In the genomic region with DNA sequence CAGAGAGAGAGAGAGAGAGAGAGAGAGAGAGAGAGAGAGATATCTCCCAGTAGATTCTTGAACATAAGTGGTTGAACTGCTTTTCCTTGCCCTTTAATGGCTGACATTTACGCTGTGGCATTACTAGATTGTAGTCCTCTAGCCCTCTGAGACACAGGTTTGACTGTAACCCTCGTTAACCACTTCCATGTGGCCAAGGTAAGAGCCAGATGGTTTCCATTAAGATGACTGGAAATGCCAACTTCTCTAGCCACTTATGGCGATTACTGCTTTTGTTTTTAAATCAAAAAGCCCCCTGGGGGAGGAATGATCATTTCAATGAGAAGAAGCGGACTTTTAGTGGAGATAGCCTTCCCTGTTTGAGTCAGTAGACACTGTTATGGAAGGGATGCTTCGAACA, we compare ENCODE assay signal across 11 mouse cellular contexts. TPM values are rescaled to one million over a fixed set of nuclear protein-coding genes. Genes with fewer than 3 reads are reported as not detected.
DNase-seq lines count a peak whose midpoint lies in the region; ATAC-seq and TF ChIP-seq lines count a peak whose summit lies in the region.
"Had no signal": no experiment of that assay in that cellular context is flagged by ENCODE, and none has a peak within 500 bp of the region (broad histone marks: within the 10 kb centered on the region; RNA-seq: fewer than 3 reads in every experiment).

No protein-coding gene starts in this region.

- ATAC-seq in heart, embryonic 14.5 days (ENCODE audit: insufficient number of reproducible peaks, insufficient read depth, low FRiP score, low read depth): no peak
- no peak for ATAC-seq in embryonic facial prominence, embryonic 12.5 days (ENCODE audit: insufficient number of reproducible peaks, insufficient read depth, low FRiP score, low TSS enrichment)
- no peak for ATAC-seq in hindbrain, embryonic 15.5 days (ENCODE audit: low FRiP score, low read depth)
- ATAC-seq in activated CD4-positive, CD25-positive, alpha-beta regulatory T cell, adult 4 months: no peak

- intact Hi-C loops in heart, postnatal 36 days (cut with DNase I): loop anchor here (2.0 to 5.0 kb wide), 4 partner anchors 14 to 206 kb away; partner anchors contain the start of gene Ipo5

- H3K27ac ChIP-seq in heart, embryonic 14.5 days (replicated peaks in 1 of 2; ENCODE audit: control insufficient read depth in 1 of 2, insufficient read depth in 1 of 2, low read depth in 2 of 2, low read length in 2 of 2): peak overlapping the region in 1 of 2 experiments; percentile 11; a peak in 1 of 4 replicates
- peak overlapping the region; percentile 52; the same call in 1 of the 2 replicates for H3K27ac ChIP-seq in embryonic facial prominence, embryonic 12.5 days
- H3K27ac ChIP-seq in hindbrain, embryonic 15.5 days (replicated peaks): no peak overlapping the region

- no peaks in the 10 kb centered on the region for H3K27me3 ChIP-seq in heart, embryonic 14.5 days (ENCODE audit: control insufficient read depth, insufficient read depth, low read length)
- 0 out of 2 replicates have a peak, but pooled peaks cover 2% of the 10 kb centered on the region for H3K27me3 ChIP-seq in embryonic facial prominence, embryonic 12.5 days
- no peaks in the 10 kb centered on the region for H3K27me3 ChIP-seq in hindbrain, embryonic 15.5 days
- H3K27me3 ChIP-seq in myocyte (ENCODE audit: control insufficient read depth, insufficient read depth, insufficient read length): no peaks in the 10 kb centered on the region

- DNase-seq in heart, postnatal 36 days: no peak
- no peak for DNase-seq in adrenal gland, postnatal 4 days (ENCODE audit: low spot score in 2 of 2)
- DNase-seq in kidney, adult 11 months: no peak
- DNase-seq: cerebellum, postnatal 36 days; lung, postnatal 36 days had no signal

- no peak overlapping the region for H3K9ac ChIP-seq in heart, embryonic 14.5 days (ENCODE audit: low read length)
- H3K9ac ChIP-seq in embryonic facial prominence, embryonic 12.5 days: no peak overlapping the region
- H3K9ac ChIP-seq in hindbrain, embryonic 15.5 days: no peak overlapping the region

- peak overlapping the region; percentile 8; the same call in 1 of the 2 replicates for H3K4me2 ChIP-seq in heart, embryonic 14.5 days (ENCODE audit: low read length)
- peak overlapping the region; percentile 97 for H3K4me2 ChIP-seq in embryonic facial prominence, embryonic 12.5 days (replicated peaks)
- peak overlapping the region; percentile 89 for H3K4me2 ChIP-seq in hindbrain, embryonic 15.5 days
- peak overlapping the region; percentile 1 for H3K4me2 ChIP-seq in myocyte (ENCODE audit: low read depth)
- H3K4me2 ChIP-seq: liver, embryonic 11.5 days had no signal

- peaks cover 62% of the 10 kb centered on the region for H3K79me2 ChIP-seq in myocyte (ENCODE audit: control insufficient read depth, insufficient read depth)

- no peak overlapping the region for H3K4me3 ChIP-seq in heart, embryonic 14.5 days (ENCODE audit: control insufficient read depth in 1 of 2, insufficient read depth in 1 of 2, low read depth in 1 of 2, low read length in 2 of 2)
- H3K4me3 ChIP-seq in embryonic facial prominence, embryonic 12.5 days: peak overlapping the region; percentile 57
- no peak overlapping the region for H3K4me3 ChIP-seq in hindbrain, embryonic 15.5 days
- no peak overlapping the region for H3K4me3 ChIP-seq in myocyte

- no peaks in the 10 kb centered on the region for H3K36me3 ChIP-seq in heart, embryonic 14.5 days (ENCODE audit: control insufficient read depth, insufficient read depth, low read length)
- H3K36me3 ChIP-seq in embryonic facial prominence, embryonic 12.5 days: no peaks in the 10 kb centered on the region
- H3K36me3 ChIP-seq in hindbrain, embryonic 15.5 days: no peaks in the 10 kb centered on the region
- H3K36me3 ChIP-seq in myocyte (ENCODE audit: control insufficient read depth, insufficient read depth): no peaks in the 10 kb centered on the region

- no peak for TF ChIP-seq POLR2A in myocyte (IDR thresholded peaks at IDR 0.05; ENCODE audit: insufficient read length, low read depth)

- no peak overlapping the region for H3ac ChIP-seq in myocyte (ENCODE audit: control insufficient read depth, insufficient read length)

- H3K4me1 ChIP-seq in heart, embryonic 14.5 days (ENCODE audit: control insufficient read depth in 2 of 2, insufficient read depth in 2 of 2, low read length in 2 of 2): peaks cover 18 to 33% of the 10 kb centered on the region in 2 experiments
- H3K4me1 ChIP-seq in embryonic facial prominence, embryonic 12.5 days: peaks cover 43% of the 10 kb centered on the region
- H3K4me1 ChIP-seq in hindbrain, embryonic 15.5 days (replicated peaks): peaks cover 46% of the 10 kb centered on the region

- H3K9me3 ChIP-seq in heart, embryonic 14.5 days (ENCODE audit: control insufficient read depth, low read length): no peaks in the 10 kb centered on the region
- no peaks in the 10 kb centered on the region for H3K9me3 ChIP-seq in embryonic facial prominence, embryonic 12.5 days
- no peaks in the 10 kb centered on the region for H3K9me3 ChIP-seq in hindbrain, embryonic 15.5 days

- WGBS in heart, embryonic 14.5 days: 57% methylated on average over 5 of the region's 5 CpGs
- 14% methylated on average over 5 of the region's 5 CpGs for WGBS in embryonic facial prominence, embryonic 12.5 days
- 57% methylated on average over 5 of the region's 5 CpGs for WGBS in hindbrain, embryonic 15.5 days

TF ChIP-seq in myocyte, 11 proteins besides CTCF, POLR2A, EP300 and RAD21:
- no peak for TF ChIP-seq REST (IDR thresholded peaks at IDR 0.05; ENCODE audit: insufficient read depth, insufficient read length)
- TF ChIP-seq E2F4 (IDR thresholded peaks at IDR 0.05; ENCODE audit: insufficient read depth): no peak
- no peak for TF ChIP-seq MYOD1 (IDR thresholded peaks at IDR 0.05; ENCODE audit: control insufficient read depth in 1 of 3, insufficient read length in 2 of 3, low read depth in 2 of 3)
TF ChIP-seq in myocyte: peak in this region for 0.

RNA-seq across cellular contexts. Expression of gene Farp1, which starts 3.7 kb away (rescaled TPM):
- polyA plus RNA-seq in heart, embryonic 14.5 days (2014; fragmentation: Nextera tagmentation; extraction: Ambion mirVana): 19.1 and 20.4 TPM in 2 replicates
- 10 to 100 TPM; 10.4 to 10.8 TPM for total RNA-seq in heart, postnatal 36 days (2021)
- 53.1 and 55.9 TPM in 2 replicates for polyA plus RNA-seq in embryonic facial prominence, embryonic 12.5 days (2016; fragmentation: Nextera tagmentation; extraction: Ambion mirVana)
- polyA plus RNA-seq in hindbrain, embryonic 15.5 days (2015; fragmentation: Nextera tagmentation; extraction: Ambion mirVana): 34.1 and 38.1 TPM in 2 replicates
- polyA plus RNA-seq in myocyte (2012; fragmentation: generic; extraction: Trizol): 29.7 TPM
- total RNA-seq in adrenal gland, postnatal 4 days (2021): 10 to 100 TPM; 41.6 to 58.5 TPM
- polyA plus RNA-seq in activated CD4-positive, CD25-positive, alpha-beta regulatory T cell, adult 4 months (2017; shearing (Covaris generic)): 1 to 10 TPM; 2.4 TPM

Comparison
In these comparisons a context has a peak if more than half of its experiments do, and no peak if none do; other contexts are left out.
1. H3K4me2 ChIP-seq: peak in every context shown above with its lines; median percentile 97 in embryonic facial prominence, embryonic 12.5 days; 89 in hindbrain, embryonic 15.5 days; 8 in heart, embryonic 14.5 days; 1 in myocyte.